Mouse (Mus musculus): ENCODE results near the gene Asah2. TPM values are rescaled to one million over a fixed set of nuclear protein-coding genes. Genes with fewer than 3 reads are reported as not detected.

Asah2 gene
- total RNA-seq, 4 experiments from 2014 or later: 14.8 to 17.8 (median 16.3) TPM

DNA sequence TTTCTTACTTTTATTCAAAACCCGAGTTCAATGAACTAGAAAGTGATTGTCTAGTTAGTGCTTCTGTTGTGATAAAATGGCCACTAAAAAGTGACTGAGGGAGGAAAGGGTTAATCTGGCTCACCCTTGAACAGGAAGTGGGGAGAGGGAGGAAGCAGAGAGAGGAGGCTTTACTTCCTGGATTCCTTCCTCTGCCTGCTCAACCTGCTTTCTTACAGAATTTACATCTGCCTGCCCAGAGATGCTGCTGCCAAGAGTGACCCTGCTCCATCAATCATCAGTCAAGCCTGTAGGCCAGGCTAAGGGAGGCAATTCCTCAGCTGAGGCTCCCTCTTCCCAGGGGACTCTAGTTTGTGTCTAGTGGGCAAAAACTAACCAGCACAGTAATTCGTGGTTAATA lies 132.1 kb downstream of the Asah2 start:
- DNase-seq (ENCODE audit: low spot score in 2 of 2): no peak

DNA sequence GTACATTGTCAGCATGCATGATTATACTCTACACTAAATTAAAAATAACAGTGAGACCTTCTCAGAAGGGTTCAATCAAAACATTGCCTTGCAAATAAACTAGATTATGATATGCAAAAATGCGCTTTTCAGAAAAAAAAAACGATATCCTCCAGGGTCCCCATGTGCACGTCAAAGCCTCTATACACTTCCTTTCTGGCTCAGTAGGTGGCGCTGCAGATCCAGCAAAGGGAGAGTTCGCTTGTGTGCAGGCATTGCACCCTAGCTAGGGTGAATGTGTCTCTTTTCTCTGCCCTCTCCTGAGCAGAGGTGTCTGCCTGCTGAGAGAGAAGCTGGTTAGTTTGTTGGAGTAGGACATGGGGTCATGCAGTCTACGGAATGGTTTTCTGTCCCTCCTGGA lies 136.0 kb downstream of the Asah2 start:
- DNase-seq (ENCODE audit: low spot score in 2 of 2): peak; percentile 23 to 66

DNA sequence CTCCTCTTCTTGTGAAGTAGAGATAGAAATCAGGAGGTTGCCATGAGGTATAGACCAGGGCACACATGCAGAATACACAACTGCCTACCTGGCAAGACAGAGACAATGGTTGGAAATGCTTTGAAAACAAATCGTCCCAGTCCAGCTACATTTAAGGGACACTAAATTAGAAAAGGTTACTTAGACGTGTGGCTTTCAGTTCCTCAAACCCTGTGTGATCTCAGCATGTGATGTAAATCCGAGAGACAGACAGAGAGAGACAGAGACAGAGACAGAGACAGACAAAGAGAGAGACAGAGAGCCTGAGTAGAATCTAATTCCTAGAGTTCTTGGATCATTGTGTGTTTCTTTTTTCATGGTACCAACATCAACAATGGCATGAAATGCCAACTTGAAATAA lies 136.6 kb downstream of the Asah2 start:
- DNase-seq (ENCODE audit: low spot score in 2 of 2): no peak

DNA sequence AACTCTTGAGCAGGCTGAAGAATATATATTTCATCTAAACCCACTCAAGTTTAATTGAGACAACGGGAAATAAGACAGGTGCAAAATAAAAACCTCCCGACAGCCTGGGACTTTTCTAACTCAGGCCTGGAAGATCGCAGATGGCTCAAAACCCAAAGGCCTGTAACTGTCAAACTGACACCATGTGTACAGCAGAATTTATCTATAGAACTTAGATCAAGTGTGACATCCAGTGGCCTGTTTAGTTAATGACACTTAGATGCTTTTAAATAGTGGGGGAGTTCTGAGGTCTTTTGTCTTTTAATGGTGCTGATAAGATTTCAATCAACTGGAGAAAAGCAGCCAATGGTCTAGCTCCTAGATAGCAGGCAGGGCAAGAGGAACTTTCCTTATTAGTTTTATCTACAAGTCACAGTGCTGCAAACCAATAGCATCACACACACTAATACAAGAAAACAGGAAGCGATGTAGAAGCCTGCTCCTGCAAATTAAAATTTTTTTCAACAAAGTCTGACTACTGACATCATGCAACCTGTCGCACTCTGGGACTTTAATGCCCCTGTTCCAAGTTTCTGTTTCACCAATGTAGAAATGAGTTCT lies 140.0 kb downstream of the Asah2 start:
- DNase-seq (ENCODE audit: low spot score in 2 of 2): no peak

DNA sequence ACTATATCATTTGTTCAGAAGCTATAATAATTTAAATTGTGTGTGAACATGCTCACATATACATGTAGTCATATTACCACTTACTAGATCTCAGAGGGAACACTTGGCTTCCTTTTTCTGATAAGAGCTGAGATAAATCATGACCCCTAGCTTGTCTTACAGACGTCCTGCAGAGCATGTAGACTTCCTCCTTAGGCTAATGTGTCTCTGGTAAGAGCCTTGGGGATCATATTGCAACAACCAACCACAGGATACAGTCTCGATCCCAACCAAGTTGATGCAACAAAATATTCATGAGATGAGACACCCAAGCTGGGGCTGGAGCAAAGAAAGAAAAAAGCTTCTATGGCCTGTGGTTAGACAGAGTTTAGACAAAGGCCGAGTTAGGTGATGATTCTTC lies 144.9 kb downstream of the Asah2 start:
- no peak for DNase-seq (ENCODE audit: low spot score in 2 of 2)

DNA sequence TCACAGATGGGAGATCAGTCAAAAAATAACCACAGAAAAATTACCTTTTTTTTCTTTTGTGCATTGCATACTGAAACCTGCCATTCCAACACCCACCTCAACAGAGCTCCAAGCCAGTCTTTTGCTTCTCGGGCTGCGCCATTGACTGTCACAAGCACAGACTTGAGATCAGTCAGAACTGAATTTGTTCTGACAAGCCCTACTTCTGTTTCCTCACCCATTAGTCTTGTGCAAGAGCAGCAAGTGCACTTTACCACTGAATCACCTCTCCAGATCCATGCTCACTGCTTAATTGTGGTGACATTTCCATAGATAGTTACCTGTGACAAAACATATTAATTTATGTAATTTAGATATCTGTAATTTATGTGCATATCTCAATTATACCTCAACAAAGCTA lies 147.6 kb downstream of the Asah2 start:
- no peak for DNase-seq (ENCODE audit: low spot score in 2 of 2)

DNA sequence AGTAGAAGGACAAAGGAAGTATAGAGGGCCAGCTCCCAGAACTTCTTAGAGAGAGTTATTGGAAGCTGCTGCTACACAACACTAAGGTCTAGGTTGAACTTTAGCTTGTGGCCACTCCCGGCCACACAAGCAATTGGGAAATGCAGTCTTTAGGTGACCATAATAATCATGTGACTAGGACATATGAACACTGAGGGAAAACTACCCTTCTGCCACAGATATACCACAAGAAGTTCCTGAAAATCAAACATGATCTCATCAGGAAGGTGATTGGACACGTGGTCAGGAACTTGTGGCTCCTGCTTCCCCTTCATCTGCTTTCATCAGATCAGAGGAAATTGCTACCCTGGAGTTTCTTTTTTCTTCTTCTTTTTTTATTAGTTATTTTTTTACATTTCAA lies 151.7 kb downstream of the Asah2 start:
- DNase-seq (ENCODE audit: low spot score in 2 of 2): no peak

DNA sequence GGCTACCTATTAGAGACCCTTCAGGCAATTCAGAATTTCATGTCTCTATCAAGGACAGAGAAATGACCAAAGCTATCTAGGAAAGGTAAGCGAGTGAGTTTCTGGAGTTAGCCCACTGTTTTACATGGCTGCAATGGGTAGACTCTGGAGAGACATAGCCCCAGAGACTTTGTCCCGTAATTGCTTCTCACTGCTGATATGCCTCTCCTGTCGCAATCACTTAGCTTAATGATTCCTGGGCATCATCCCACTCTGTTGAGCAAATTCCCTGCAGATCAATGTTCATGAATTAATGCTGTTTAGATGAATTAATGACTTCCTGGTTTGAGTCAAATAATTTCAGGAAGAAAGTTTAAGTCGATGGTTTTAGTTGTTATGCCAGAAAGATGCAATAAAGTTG lies 153.3 kb downstream of the Asah2 start:
- no peak for DNase-seq (ENCODE audit: low spot score in 2 of 2)

DNA sequence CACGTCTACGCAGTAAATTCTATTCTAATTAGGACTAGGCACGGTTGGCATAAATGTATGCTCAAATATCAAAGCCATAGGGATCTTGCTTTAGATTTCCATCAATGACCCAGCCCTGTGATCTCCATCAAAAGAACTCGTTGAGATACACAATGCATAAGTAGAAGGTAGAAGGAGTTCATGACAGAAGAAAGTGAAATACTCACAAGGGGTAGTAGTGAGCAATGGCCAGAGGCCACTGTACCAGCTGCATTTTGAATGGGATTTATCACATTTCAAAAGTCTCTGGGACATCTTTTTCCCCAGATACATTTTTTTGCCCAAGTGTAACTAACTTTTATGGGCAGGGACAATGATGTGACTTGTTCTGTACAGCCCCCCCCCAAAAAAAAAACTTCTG lies 153.7 kb downstream of the Asah2 start:
- DNase-seq (ENCODE audit: low spot score in 2 of 2): no peak

DNA sequence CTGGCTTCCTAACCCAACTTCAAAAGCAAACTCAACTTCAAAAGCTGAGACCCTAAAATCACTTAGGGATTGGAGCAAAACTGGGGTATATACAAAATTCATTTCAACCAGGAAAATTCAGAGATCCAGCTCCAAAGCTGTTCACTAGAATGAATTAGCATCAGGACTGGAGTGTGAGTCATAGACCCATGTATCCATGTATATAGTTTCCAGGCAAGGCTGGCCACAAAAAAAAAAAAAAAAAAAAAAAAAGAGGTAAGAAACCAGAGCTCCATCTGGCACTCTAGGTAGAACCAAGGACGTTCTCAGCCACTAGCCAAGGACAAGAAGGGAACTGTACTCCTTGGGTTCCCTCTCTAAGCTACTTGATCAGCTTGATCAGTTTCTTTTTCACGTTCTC lies 154.2 kb downstream of the Asah2 start:
- no peak for DNase-seq (ENCODE audit: low spot score in 2 of 2)

DNA sequence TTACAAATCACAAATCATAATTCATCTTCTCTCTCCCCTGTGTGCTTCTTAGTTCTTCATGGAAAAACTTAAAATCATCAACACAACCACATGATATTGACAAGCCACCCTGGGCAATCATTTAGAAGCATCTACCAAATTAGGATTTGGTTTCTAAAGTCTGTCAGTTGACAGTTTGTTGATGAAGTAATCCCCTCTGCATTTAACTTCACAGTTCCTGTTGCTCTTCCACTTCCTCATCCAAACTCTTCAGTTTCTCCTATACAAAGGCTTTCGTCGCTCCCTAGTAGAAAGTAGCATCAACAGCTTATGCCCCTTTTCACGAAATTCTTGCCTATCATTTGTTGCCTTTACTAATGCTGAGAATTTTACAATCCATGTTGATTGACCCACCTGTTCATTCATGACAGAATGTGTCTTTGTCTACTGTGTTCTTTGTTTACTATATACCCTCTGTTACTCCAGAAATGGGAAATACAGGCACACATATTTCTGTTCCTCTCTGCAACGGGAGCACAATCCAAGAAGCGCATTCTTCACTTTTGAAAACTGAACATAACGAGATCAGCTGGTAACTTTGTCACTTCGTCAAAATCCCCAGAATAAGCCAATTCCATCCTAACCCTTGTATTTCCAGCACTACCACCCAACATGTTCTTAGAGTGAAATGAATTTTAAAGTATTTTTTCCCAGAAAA lies 157.1 kb downstream of the Asah2 start:
- no peak for DNase-seq (ENCODE audit: low spot score in 2 of 2)

Other genes starting within 250 kb of the Asah2 start
- not detected for gene A1cf, start 239.4 kb downstream of the Asah2 start, total RNA-seq (2022)